Mouse (Mus musculus): ENCODE data around the gene Gm45521. TPM values are rescaled to one million over a fixed set of nuclear protein-coding genes. Genes with fewer than 3 reads are reported as not detected.

Gene Gm45521
- total and polyA plus RNA-seq, 2 experiments from 2014 or later = not detected

DNA sequence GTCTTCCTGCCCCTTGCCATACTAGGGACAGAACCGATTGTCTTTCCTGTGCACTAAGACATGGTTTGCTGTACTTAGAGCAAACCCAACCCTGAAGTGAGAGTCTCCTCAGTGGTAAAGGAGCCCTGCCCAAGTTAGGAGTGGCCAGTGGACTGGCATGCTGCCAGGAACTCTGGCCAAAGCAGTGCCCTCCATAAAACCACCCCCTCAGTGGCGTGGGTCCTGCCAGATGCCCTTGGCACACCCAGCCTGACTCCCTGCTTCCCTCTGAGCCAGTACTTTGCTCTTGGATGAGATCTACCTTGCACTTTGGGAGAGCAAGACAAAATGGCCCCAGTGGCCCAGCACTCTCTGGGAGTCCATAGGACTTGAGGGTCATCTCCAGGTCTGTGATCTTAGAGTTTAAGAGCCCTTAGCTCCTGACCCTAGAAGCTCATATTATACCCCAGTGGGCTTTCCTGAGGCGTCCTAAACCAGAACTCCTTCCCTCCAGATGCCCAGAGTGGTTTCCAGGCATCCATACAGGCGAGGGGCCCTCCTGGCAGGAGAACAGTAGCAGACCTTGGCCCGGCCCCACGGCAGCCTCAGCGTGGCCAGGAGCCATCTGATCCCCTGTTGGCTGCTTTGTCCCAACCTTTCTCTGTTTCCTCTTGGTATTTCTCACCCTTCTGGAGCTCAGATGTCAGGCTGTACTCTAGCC, 13.8 kb upstream of the Gm45521 start:
- Histone ChIP-seq H3K27me3 (ENCODE audit: control insufficient read depth, insufficient read depth, low read length) (no peaks in the 10 kb centered on the region), H3K9ac (replicated peaks; ENCODE audit: low read depth, low read length) (no peak overlapping the region), H3K4me2 (ENCODE audit: low read depth, low read length) (no peak overlapping the region), H3K4me3 (ENCODE audit: low read depth, low read length) (no peak overlapping the region), H3K27ac (ENCODE audit: low read depth) (no peak overlapping the region), H3K4me1 (ENCODE audit: control insufficient read depth, insufficient read depth) (peaks cover 16% of the 10 kb centered on the region), H3K36me3 (replicated peaks; ENCODE audit: control insufficient read depth, insufficient read depth, low read length) (peaks cover 42% of the 10 kb centered on the region; the same call in 1 of the 2 replicates), H3K9me3 (replicated peaks; ENCODE audit: control insufficient read depth, low read length) (no peaks in the 10 kb centered on the region)
- WGBS = 56% methylated on average over 7 of the region's 7 CpGs
- no peak for TF ChIP-seq EP300 (IDR thresholded peaks at IDR 0.05; ENCODE audit: low read depth)
- no peak for TF ChIP-seq CTCF (IDR thresholded peaks at IDR 0.05; ENCODE audit: low read depth)
- peak; percentile 56 for ATAC-seq (ENCODE audit: insufficient read depth, low read depth)
- DNase-seq (ENCODE audit: low spot score) = no peak

DNA sequence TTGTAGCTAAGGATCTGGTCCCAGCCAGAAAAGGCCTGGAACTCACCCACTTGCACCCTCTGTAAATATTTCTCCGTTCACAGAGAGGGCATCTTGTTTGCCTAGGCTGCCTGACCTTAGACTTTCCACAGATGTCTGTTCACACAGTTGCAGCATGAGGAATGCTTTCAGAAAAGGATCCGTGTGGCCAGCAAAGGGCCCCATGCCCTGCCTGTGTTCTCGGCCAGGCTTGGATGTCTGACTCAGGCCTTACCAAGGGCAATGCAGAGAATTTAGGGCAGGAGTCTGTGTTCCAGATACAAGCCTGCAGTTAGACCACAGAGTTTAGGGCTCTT, 13.3 kb upstream of the Gm45521 start:
- ATAC-seq (ENCODE audit: insufficient read depth, low read depth) (no peak), DNase-seq (ENCODE audit: low spot score) (no peak)
- Histone ChIP-seq H3K9me3 (replicated peaks; ENCODE audit: control insufficient read depth, low read length) (no peaks in the 10 kb centered on the region), H3K36me3 (replicated peaks; ENCODE audit: control insufficient read depth, insufficient read depth, low read length) (peaks cover 40% of the 10 kb centered on the region; the same call in 1 of the 2 replicates), H3K27ac (ENCODE audit: low read depth) (no peak overlapping the region), H3K4me3 (ENCODE audit: low read depth, low read length) (no peak overlapping the region), H3K9ac (replicated peaks; ENCODE audit: low read depth, low read length) (no peak overlapping the region), H3K4me2 (ENCODE audit: low read depth, low read length) (no peak overlapping the region), H3K4me1 (ENCODE audit: control insufficient read depth, insufficient read depth) (peaks cover 16% of the 10 kb centered on the region), H3K27me3 (ENCODE audit: control insufficient read depth, insufficient read depth, low read length) (no peaks in the 10 kb centered on the region)
- WGBS = 51% methylated on average over 3 of the region's 3 CpGs
- no peak for TF ChIP-seq CTCF (IDR thresholded peaks at IDR 0.05; ENCODE audit: low read depth)
- no peak for TF ChIP-seq EP300 (IDR thresholded peaks at IDR 0.05; ENCODE audit: low read depth)

DNA sequence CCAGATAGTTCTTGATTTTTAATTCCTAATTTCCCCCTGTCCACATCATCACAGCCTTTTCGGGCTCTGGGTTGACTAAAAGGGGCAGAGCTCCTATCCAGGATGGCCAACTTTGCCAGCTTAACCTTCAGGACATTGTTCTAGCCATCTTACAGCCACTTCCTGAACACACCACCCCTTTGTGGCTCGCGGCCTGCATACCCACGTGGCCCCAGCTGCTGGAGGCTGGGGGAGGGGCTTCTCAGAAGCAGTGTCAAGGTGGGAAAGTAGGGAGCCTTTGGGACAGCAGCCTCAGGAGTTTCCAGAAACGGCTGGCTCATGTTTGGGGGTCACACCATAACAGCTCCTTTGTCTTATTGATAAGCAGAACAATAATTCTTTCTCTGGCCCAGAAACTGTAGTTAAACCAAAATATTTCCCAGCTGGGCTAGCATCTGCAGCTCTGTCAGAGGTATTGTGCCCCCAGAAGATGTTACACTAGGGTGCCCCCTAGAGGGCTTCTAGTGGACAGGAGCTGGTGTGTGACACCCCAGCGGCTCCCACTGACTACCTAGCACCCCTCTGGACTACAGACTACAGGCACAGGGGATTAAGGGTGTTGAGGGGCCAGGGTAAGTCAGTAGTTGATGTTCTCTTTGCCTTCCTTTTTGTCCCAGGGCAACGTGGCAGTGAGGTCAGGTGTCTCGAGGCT, 12.6 kb upstream of the Gm45521 start:
- Histone ChIP-seq H3K4me3 (ENCODE audit: low read depth, low read length) (no peak overlapping the region), H3K4me1 (ENCODE audit: control insufficient read depth, insufficient read depth) (peaks cover 16% of the 10 kb centered on the region), H3K9me3 (replicated peaks; ENCODE audit: control insufficient read depth, low read length) (no peaks in the 10 kb centered on the region), H3K27ac (ENCODE audit: low read depth) (no peak overlapping the region), H3K27me3 (ENCODE audit: control insufficient read depth, insufficient read depth, low read length) (no peaks in the 10 kb centered on the region), H3K4me2 (ENCODE audit: low read depth, low read length) (no peak overlapping the region), H3K36me3 (replicated peaks; ENCODE audit: control insufficient read depth, insufficient read depth, low read length) (peaks cover 36% of the 10 kb centered on the region; the same call in 1 of the 2 replicates), H3K9ac (replicated peaks; ENCODE audit: low read depth, low read length) (no peak overlapping the region)
- DNase-seq (ENCODE audit: low spot score) (no peak), ATAC-seq (ENCODE audit: insufficient read depth, low read depth) (no peak)
- 59% methylated on average over 8 of the region's 8 CpGs for WGBS
- TF ChIP-seq CTCF (IDR thresholded peaks at IDR 0.05; ENCODE audit: low read depth) (0 out of 2 replicates have a peak, but pooled peaks have one; percentile 7), EP300 (IDR thresholded peaks at IDR 0.05; ENCODE audit: low read depth) (no peak)

DNA sequence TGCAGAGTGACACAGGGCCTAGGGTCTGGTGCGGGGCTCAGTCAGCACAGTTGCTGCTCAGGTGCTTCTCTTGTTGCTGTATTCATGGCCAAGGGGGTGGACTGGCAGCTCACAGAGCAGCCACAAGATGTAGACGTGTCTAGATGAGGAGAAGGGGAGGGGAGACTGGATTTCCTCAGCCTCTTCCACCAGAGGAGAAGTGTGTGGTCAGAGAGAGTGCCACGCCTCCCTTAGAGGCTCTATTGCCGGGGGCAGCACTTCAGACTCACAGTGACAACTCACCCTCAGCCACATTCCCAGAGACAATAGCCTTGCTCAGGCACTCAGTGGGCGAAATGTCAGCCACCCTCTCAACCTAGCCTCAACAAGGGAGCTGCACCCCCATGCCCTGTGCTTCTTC, 11.8 kb upstream of the Gm45521 start:
- peaks cover 16% of the 10 kb centered on the region for H3K4me1 ChIP-seq (ENCODE audit: control insufficient read depth, insufficient read depth)
- H3K27ac ChIP-seq (ENCODE audit: low read depth) = no peak overlapping the region
- H3K36me3 ChIP-seq (replicated peaks; ENCODE audit: control insufficient read depth, insufficient read depth, low read length) = peaks cover 33% of the 10 kb centered on the region; the same call in 1 of the 2 replicates
- no peaks in the 10 kb centered on the region for H3K27me3 ChIP-seq (ENCODE audit: control insufficient read depth, insufficient read depth, low read length)
- ATAC-seq (ENCODE audit: insufficient read depth, low read depth) = no peak
- no peak for DNase-seq (ENCODE audit: low spot score)
- WGBS = 76% methylated on average over 5 of the region's 5 CpGs
- TF ChIP-seq CTCF (IDR thresholded peaks at IDR 0.05; ENCODE audit: low read depth) = no peak
- no peak overlapping the region for H3K4me2 ChIP-seq (ENCODE audit: low read depth, low read length)
- no peak overlapping the region for H3K4me3 ChIP-seq (ENCODE audit: low read depth, low read length)
- H3K9ac ChIP-seq (replicated peaks; ENCODE audit: low read depth, low read length) = no peak overlapping the region
- H3K9me3 ChIP-seq (replicated peaks; ENCODE audit: control insufficient read depth, low read length) = no peaks in the 10 kb centered on the region

DNA sequence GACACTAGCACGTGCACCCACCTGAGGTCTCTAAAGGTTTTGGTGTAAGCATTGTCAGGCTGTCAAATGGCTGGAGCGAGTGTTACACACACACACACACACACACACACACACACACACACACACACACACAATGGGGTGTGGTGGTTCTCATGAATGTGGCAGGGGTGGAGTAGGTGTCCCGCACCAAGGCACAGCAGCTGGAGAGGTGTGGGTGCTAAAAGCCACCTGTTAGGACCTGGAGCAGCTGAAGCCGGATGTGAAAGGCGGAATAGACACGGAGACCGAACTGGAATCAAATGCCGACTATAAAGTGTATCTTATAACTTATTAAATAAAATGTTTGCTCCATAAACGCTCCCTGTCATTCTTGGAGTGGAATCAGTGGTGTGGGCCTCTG, 5.9 kb upstream of the Gm45521 start:
- H3K9ac ChIP-seq (replicated peaks; ENCODE audit: low read depth, low read length) = no peak overlapping the region
- H3K36me3 ChIP-seq (replicated peaks; ENCODE audit: control insufficient read depth, insufficient read depth, low read length) = peaks cover 22% of the 10 kb centered on the region; the same call in 1 of the 2 replicates
- H3K27me3 ChIP-seq (ENCODE audit: control insufficient read depth, insufficient read depth, low read length) = no peaks in the 10 kb centered on the region
- H3K27ac ChIP-seq (ENCODE audit: low read depth) = no peak overlapping the region
- DNase-seq (ENCODE audit: low spot score) = no peak
- ATAC-seq (ENCODE audit: insufficient read depth, low read depth) = no peak
- WGBS = 89% methylated on average over 9 of the region's 9 CpGs
- H3K4me1 ChIP-seq (ENCODE audit: control insufficient read depth, insufficient read depth) = peaks cover 16% of the 10 kb centered on the region
- TF ChIP-seq CTCF (IDR thresholded peaks at IDR 0.05; ENCODE audit: low read depth) (no peak), EP300 (IDR thresholded peaks at IDR 0.05; ENCODE audit: low read depth) (no peak)
- no peak overlapping the region for H3K4me3 ChIP-seq (ENCODE audit: low read depth, low read length)
- H3K9me3 ChIP-seq (replicated peaks; ENCODE audit: control insufficient read depth, low read length) = no peaks in the 10 kb centered on the region
- H3K4me2 ChIP-seq (ENCODE audit: low read depth, low read length) = no peak overlapping the region
